Mouse (Mus musculus): ENCODE data around the gene Prlh.

Gene Prlh

DNA sequence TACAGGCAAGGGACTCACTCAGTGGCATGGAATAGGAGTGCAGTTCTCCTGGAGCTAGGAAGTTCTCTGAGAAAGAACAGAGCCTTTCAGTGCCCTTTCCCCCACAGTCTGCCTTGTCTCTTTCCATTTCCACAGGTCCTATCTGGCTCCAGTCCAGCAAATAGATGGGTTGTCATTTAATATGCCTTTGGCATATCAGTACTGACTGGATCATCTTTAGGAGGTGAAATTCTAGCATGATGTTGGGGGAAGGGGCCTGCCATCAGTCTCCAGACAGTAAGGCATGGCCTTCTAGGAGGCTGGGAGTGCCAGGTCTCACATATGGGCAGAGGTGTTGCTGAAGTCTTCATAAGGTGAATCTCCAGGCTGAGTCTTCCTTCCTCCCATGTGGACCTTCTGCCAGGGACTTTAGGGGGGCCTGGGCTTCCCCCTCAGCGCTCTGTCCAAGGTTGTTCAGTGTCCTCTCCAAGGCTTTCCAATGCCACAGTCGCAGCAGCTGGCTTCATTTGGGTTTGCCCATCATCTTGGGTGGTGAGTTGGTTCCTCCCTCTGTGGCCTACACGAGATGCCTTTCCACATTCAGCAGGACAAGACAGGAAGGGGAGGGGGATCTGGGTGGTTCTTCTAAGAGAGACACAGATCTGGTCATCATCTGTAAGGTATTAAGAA is 49.1 kb downstream of the Prlh start:
- no peak for DNase-seq

DNA sequence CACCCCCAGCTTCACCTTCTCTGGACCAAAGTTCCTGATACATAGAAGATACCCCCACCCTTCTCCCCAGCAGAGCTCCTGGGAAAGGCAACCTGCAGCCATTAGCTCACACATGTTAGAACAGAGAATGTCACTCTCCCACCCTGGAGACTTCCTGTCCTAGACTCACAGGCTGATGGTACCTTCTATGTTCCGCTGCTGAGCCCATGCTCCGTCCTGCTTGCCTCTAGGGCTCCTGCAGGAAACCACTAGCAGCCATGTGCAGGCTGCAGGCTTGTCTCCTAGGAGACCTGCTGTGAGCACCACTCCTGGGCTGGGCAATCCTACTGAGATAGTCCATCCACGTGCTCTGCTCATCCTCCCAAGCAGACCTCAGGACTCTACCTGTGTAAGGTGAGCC is 49.7 kb downstream of the Prlh start:
- DNase-seq, result no peak
